Mouse (Mus musculus) neural tube, embryonic 14.5 days (tissue): ENCODE measurements at regions not wholly inside any gene's neighbourhood (a gene's known extent, or its start where the extent isn't known, plus 50 kb on each side); places are given as distances from the start of the nearest gene placed in this dataset.

Source experiments
- ATAC-seq: fragments of 200-750 bp; cut with Nextera tagmentation; 2 replicates; pipeline ENCODE4 v1.8.0; 2017; ENCODE audit warnings: low read depth, mild to moderate bottlenecking, moderate TSS enrichment, moderate library complexity
- H3K27ac ChIP-seq: fragments of 300-500 bp; sonication (generic); 2 replicates; pipeline ENCODE4 v1.5.1; 2014; ENCODE audit warnings: low read depth, mild to moderate bottlenecking, control low read depth, low read length, moderate library complexity, mixed read lengths
- H3K27me3 ChIP-seq: fragments of 300-500 bp; sonication (generic); 2 replicates; pipeline ENCODE4 v1.6.1; 2014; ENCODE audit warnings: low read length; ENCODE audit not compliant: control insufficient read depth, insufficient read depth
- H3K36me3 ChIP-seq: fragments of 300-500 bp; sonication (generic); 2 replicates; pipeline ENCODE4 v1.6.1; 2014; ENCODE audit warnings: low read length, mixed read lengths; ENCODE audit not compliant: control insufficient read depth, insufficient read depth
- H3K4me1 ChIP-seq: fragments of 300-500 bp; sonication (generic); 2 replicates; pipeline ENCODE4 v1.6.1; 2014; ENCODE audit warnings: low read length; ENCODE audit not compliant: control insufficient read depth, insufficient read depth
- H3K4me2 ChIP-seq: fragments of 300-500 bp; sonication (generic); 2 replicates; pipeline ENCODE4 v1.6.1; 2014; ENCODE audit warnings: mild to moderate bottlenecking, low read depth, low read length, control low read depth
- H3K4me3 ChIP-seq: fragments of 300-500 bp; sonication (generic); 2 replicates; pipeline ENCODE4 v1.5.1; 2014; ENCODE audit warnings: low read depth, low read length, control low read depth, mixed read lengths
- H3K9ac ChIP-seq: fragments of 300-500 bp; sonication (generic); replicated peaks from 2 replicates; pipeline ENCODE4 v1.6.1; 2014; ENCODE audit warnings: low read depth, mild to moderate bottlenecking, control low read depth, low read length, mixed read lengths
- H3K9me3 ChIP-seq: fragments of 300-500 bp; sonication (generic); 2 replicates; pipeline ENCODE4 v1.6.1; 2016; ENCODE audit warnings: low read length; ENCODE audit not compliant: control insufficient read depth
- WGBS: fragments of 180-500 bp; shearing (Covaris S2); extraction: QIAGEN DNeasy Blood & Tissue Kit; methylation state at CpG from one replicate; pipeline ENCODE4 v1.1.7; 2014; 5-methylcytosine and 5-hydroxymethylcytosine counted together

DNA sequence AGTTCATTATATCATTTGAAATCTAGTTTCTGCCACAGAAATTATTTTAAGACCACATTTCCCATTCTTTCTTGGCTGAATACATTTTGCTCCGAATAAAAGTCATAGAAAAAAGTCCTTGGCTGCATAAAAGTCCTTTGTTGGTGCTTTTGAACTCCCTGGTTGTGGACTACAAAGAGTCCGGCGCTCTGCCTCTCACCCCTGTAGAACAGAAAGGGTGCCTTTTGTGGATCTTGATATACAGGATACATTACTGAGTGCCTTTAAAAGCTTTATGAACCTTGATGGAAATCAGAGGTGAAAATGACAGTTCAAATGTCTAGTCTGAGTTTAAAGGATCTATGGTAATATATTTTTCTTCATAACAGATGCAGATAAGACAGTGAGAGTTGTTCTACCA is 355.5 kb downstream of the Anxa1 start:
- no peaks in the 10 kb centered on the region for H3K36me3 ChIP-seq
- no peak overlapping the region for H3K27ac ChIP-seq
- H3K9me3 ChIP-seq = no peaks in the 10 kb centered on the region
- no peaks in the 10 kb centered on the region for H3K4me1 ChIP-seq
- WGBS = 40% methylated on average over 3 of the region's 3 CpGs
- no peaks in the 10 kb centered on the region for H3K27me3 ChIP-seq
- ATAC-seq = no peak
- H3K9ac ChIP-seq = no peak overlapping the region
- no peak overlapping the region for H3K4me2 ChIP-seq
- no peak overlapping the region for H3K4me3 ChIP-seq

DNA sequence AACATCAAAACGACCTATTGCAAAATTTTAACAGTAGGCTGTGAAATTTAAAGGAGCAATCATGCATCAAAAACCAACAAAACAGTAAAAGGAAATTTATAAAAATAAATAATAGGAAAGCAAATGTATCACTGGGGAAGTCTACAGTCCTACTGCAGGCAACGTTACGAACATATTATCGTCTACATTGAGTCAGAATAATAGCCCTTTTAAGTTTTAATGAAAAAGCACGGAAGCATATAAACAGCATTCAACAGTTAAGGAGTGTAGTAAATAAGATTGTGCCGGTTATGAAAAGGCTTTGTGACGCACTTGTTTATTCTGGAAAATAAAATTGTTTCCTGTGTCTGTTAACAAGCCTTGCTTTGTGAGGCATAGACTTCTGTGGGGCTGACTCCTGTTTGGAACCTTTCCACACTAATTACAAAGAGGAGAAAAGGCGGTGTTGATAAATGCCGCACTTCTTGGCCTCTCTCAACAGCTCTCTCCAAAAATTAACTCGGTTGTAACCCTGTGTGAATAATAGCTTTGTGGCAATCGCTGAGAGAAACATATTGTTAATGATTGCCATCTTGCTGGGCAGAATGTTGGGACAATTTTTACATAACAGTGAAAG is 363.0 kb downstream of the Anxa1 start:
- H3K4me2 ChIP-seq = no peak overlapping the region
- H3K27ac ChIP-seq = no peak overlapping the region
- 32% methylated on average over 11 of the region's 11 CpGs for WGBS
- H3K4me3 ChIP-seq = no peak overlapping the region
- no peak overlapping the region for H3K9ac ChIP-seq
- H3K4me1 ChIP-seq = no peaks in the 10 kb centered on the region
- no peak for ATAC-seq
- H3K27me3 ChIP-seq = no peaks in the 10 kb centered on the region
- H3K9me3 ChIP-seq = no peaks in the 10 kb centered on the region
- no peaks in the 10 kb centered on the region for H3K36me3 ChIP-seq

DNA sequence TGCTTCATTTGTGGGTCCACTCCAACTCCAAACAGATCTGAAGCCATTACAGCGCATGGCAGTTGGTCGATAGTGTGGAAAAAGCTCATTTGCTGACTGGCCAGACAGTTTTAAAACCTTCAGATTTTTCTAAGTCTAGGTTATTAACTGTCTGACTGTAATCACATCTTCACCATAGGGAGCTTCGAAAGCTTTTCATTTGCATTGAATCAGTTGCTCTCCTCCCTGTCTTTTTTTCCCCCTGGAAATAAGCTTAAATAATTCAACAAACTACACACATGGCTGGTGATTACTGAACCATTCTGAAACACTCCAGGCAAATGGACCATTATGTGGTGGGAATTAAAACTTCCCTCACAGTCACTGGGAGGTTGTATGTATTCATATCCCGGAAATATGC is 376.6 kb downstream of the Anxa1 start:
- Histone ChIP-seq H3K36me3 (no peaks in the 10 kb centered on the region), H3K27me3 (no peaks in the 10 kb centered on the region), H3K9ac (no peak overlapping the region), H3K4me1 (no peaks in the 10 kb centered on the region), H3K27ac (no peak overlapping the region), H3K4me2 (no peak overlapping the region), H3K9me3 (no peaks in the 10 kb centered on the region), H3K4me3 (no peak overlapping the region)
- ATAC-seq = peak; percentile 49; the same call in 1 of the 2 replicates
- WGBS = 49% methylated on average over 4 of the region's 4 CpGs

DNA sequence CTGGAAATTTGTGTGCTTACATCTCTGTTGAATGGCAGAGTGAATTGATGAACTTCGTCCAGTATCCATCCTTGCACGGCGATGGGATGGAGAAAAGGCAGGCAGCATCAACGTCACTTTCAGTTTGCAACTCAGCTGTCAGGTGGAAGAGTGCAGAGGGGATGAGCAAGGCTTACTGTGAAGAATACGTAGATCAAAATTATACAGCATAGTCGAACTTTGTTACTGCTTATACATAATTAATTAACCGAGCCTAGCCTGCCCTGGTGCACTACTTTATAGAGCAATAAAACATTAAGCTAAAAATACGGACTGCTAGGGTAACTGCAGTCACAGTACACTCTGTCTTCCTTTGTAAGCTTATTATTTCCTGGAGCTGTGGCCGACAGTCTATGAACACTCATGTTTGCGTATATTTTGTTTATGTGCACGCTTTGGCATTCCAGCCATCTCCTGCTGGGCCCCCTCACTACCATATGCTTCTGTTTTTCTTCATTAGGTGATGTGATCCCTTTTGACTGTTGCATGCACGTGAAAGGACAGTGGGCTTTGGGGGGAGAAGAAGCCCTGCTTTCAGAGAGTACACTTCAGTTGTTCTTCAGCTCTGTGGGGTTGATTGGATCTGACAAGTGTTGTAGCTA is 380.8 kb downstream of the Anxa1 start:
- Histone ChIP-seq H3K4me2 (peak overlapping the region; percentile 14; the same call in 1 of the 2 replicates), H3K36me3 (no peaks in the 10 kb centered on the region), H3K9me3 (no peaks in the 10 kb centered on the region), H3K27ac (no peak overlapping the region), H3K9ac (no peak overlapping the region), H3K4me3 (no peak overlapping the region), H3K27me3 (no peaks in the 10 kb centered on the region), H3K4me1 (no peaks in the 10 kb centered on the region)
- WGBS = 45% methylated on average over 12 of the region's 12 CpGs
- ATAC-seq = peak; percentile 66; the same call in 1 of the 2 replicates

DNA sequence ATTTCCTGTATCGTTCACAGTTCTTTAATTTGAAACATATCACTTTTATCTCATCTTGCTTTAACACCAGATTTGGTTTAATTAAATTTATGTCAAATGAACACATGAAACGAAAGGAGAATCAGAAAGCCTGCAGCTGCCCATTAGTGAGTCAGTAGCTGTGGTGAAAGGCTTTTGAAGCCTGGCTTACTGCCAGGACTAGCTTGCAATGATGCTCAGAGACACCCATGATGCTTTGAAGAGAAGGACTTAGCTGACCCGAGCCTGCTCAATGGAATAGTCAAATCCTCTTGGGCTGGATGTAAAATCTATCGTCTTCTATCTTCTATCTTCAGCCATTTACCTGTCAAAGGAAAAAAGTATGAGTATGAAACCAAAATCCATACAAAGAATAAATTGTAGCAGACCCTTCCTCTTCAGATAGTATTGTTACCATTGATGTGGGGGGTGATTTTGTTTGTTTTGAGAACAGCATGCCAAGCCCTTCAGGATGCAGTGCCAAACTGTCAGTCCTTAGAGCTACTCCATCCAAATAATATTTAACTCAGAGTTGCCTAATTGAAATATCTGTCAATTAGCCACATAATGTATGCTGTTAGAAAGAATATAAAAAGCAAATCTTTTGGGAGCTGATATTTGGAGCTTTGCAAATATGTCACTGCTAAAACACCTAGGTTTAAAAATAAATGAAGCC is 384.7 kb downstream of the Anxa1 start:
- H3K4me2 ChIP-seq = no peak overlapping the region
- no peaks in the 10 kb centered on the region for H3K27me3 ChIP-seq
- no peak overlapping the region for H3K9ac ChIP-seq
- WGBS = 43% methylated on average over 4 of the region's 4 CpGs
- H3K4me3 ChIP-seq = no peak overlapping the region
- H3K36me3 ChIP-seq = no peaks in the 10 kb centered on the region
- H3K9me3 ChIP-seq = no peaks in the 10 kb centered on the region
- H3K4me1 ChIP-seq = no peaks in the 10 kb centered on the region
- peak; percentile 57; the same call in 1 of the 2 replicates for ATAC-seq
- H3K27ac ChIP-seq = no peak overlapping the region

DNA sequence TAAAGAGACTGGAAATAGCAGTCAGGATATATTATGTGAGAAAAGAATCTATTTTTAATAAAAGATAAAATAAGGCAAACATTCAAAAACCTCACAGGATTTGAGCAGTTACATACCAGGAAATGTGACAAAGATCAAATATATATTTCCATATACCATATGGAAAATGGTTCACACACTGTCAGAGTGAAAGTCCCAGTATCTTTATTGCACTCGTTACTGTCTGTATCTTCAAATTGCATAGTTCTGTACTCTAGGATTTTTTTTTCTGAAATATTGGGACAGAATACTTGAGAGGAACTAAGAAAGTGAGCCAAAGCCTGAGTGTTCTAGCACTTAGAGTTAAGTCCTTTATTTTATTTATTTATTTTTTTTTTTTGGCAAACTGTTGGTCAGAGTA is 403.5 kb downstream of the Anxa1 start:
- no peak overlapping the region for H3K27ac ChIP-seq
- H3K36me3 ChIP-seq = no peaks in the 10 kb centered on the region
- H3K4me3 ChIP-seq = no peak overlapping the region
- whole genome bisulfite sequencing = 92% methylated on average over 1 of the region's 1 CpGs
- no peak overlapping the region for H3K9ac ChIP-seq
- no peaks in the 10 kb centered on the region for H3K9me3 ChIP-seq
- H3K4me1 ChIP-seq = no peaks in the 10 kb centered on the region
- ATAC-seq = no peak
- no peaks in the 10 kb centered on the region for H3K27me3 ChIP-seq
- no peak overlapping the region for H3K4me2 ChIP-seq

DNA sequence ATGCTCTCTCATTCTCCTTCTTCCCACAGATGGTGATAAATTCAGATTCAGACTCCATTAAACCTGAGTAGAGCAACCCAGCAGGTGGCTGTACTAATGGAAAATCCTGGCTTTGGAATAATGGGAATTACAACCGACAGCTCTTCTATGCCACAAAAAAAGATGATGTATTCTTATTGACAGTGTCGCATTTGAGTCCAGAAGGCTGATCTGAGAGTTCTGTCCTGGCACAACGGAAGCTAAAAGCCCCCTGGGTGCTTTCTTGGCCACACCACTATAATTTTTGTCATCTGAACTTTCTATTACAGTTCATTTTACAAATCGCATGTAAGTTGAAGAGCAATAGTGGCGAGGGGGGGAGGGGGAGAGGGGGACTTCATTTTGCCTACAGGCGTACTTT is 411.9 kb downstream of the Anxa1 start:
- H3K4me1 ChIP-seq = no peaks in the 10 kb centered on the region
- H3K27me3 ChIP-seq = no peaks in the 10 kb centered on the region
- no peak overlapping the region for H3K4me3 ChIP-seq
- H3K4me2 ChIP-seq = no peak overlapping the region
- ATAC-seq = no peak
- no peaks in the 10 kb centered on the region for H3K36me3 ChIP-seq
- H3K9me3 ChIP-seq = no peaks in the 10 kb centered on the region
- no peak overlapping the region for H3K27ac ChIP-seq
- H3K9ac ChIP-seq = no peak overlapping the region
- 61% methylated on average over 6 of the region's 6 CpGs for WGBS

DNA sequence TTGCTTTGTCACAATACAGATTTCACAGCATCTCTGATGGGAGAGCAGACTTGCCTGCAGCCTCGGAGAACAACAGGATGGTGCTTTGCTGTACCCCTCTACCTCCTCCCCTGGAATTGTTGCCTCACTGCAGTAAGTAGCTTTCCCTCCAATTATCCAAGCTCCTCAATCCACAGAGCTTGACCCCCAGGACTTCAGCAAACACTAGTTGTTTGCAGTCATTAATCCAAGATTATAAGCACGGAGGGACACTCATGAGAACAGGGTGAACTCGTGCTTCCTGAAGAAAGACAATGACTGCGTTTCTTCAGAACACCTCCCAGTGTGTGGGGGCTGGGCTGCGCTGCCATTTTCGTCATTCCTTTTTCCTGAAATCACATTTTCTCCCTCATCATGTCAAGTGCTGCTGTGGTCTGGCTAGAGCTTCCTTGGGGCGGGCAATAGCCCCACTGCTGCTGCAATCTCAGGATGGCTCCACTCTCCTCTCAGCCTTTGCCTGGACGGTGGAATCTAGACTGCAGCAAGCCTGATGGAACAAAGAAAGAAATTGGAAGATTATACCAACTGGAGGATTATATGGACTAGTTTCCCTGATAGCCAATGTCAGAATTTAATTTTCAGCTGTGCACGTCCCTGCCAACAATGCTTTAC is 413.0 kb downstream of the Anxa1 start:
- Histone ChIP-seq H3K4me1 (no peaks in the 10 kb centered on the region), H3K27me3 (no peaks in the 10 kb centered on the region), H3K9ac (no peak overlapping the region), H3K4me3 (no peak overlapping the region), H3K9me3 (no peaks in the 10 kb centered on the region), H3K4me2 (no peak overlapping the region), H3K36me3 (no peaks in the 10 kb centered on the region), H3K27ac (no peak overlapping the region)
- 0 out of 2 replicates have a peak, but pooled peaks have one; percentile 34 for ATAC-seq
- 41% methylated on average over 9 of the region's 9 CpGs for WGBS

DNA sequence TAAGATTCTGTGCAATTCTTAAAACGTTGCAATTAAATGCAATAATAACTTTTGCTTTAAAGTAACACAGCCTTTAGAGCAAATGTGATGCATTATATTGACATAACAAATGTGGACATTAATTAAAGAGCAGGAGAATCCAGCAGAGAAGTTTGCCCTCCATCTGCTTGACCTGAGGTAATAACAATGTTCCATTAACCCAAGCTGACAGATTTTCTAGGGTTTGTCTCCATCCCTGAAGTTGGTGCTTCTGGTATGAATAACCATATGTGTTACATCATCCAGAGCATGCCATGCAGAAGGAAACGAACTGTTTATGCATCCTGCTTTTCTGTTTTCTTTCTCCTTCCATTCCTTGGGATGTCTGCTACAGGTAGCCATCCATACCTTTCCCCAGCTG is 414.0 kb downstream of the Anxa1 start:
- ATAC-seq = no peak
- 73% methylated on average over 2 of the region's 2 CpGs for WGBS
- Histone ChIP-seq H3K4me3 (no peak overlapping the region), H3K9ac (no peak overlapping the region), H3K27me3 (no peaks in the 10 kb centered on the region), H3K9me3 (no peaks in the 10 kb centered on the region), H3K4me1 (no peaks in the 10 kb centered on the region), H3K4me2 (no peak overlapping the region), H3K36me3 (no peaks in the 10 kb centered on the region), H3K27ac (no peak overlapping the region)
